Mouse (Mus musculus): ENCODE measurements around the gene Nop9. TPM values are rescaled to one million over a fixed set of nuclear protein-coding genes. Genes with fewer than 3 reads are reported as not detected.
A peak's percentile ranks its signal among the peaks of the same experiment; 100 is the strongest.

The Nop9 gene
- 23.0 and 32.6 TPM in 2 replicates for total RNA-seq (2014; fragmentation: Nextera tagmentation)
- total RNA-seq (2017) = 22.3 and 23.5 TPM in 2 replicates
- 45.5 and 56.5 TPM in 2 replicates for polyA plus RNA-seq (2012)

GRCm38 (mm10) chr14:55745180-55745860, at the start of gene Nop9, which contains the start of gene Dhrs1:
Nop9 (plus strand) TSS chr14:55745693.
Dhrs1 (minus strand) TSS chr14:55745690.
- peak within 1 kb of the TSS; percentile 85 for H3K4me3 ChIP-seq (ENCODE audit: low read depth, low read length)

GRCm38 (mm10) chr14:55697226-55697625, 48.3 kb upstream of the Nop9 start:
- H3K4me1 ChIP-seq (ENCODE audit: insufficient read depth, low read depth, low read length) = peaks cover 26% of the 10 kb centered on the region
- peaks cover 29% of the 10 kb centered on the region for H3K36me3 ChIP-seq (replicated peaks)
- ATAC-seq (ENCODE audit: extremely low read depth, insufficient number of reproducible peaks, low FRiP score, poor library complexity, severe bottlenecking) (peak; percentile 49), DNase-seq (ENCODE audit: low spot score) (peak; percentile 45)
- no peak for TF ChIP-seq TAL1 (conservative IDR thresholded peaks at IDR 0.05; ENCODE audit: low read depth, low read length)
- peak overlapping the region; percentile 55 for H3K4me3 ChIP-seq (ENCODE audit: low read depth, low read length)
- no peaks in the 10 kb centered on the region for H3K27me3 ChIP-seq (ENCODE audit: insufficient read depth, low read length)
- H3K9me3 ChIP-seq (replicated peaks) = peaks cover 10% of the 10 kb centered on the region

More at GRCm38 (mm10) chr14:55745180-55745860, at the start of gene Nop9, which contains the start of gene Dhrs1:
- no peak for TF ChIP-seq POLR2AphosphoS5 (IDR thresholded peaks at IDR 0.05; ENCODE audit: insufficient replicate concordance, low read depth, low read length)
- no peak for TF ChIP-seq TAL1 (conservative IDR thresholded peaks at IDR 0.05; ENCODE audit: low read depth, low read length)
- no peak for TF ChIP-seq GATA1 (IDR thresholded peaks at IDR 0.05; ENCODE audit: borderline replicate concordance, low read length)
- no peak for TF ChIP-seq CTCF (IDR thresholded peaks at IDR 0.05; ENCODE audit: low read depth, low read length)
- TF ChIP-seq GATA2 (IDR thresholded peaks at IDR 0.05; ENCODE audit: borderline replicate concordance, low read depth, low read length) = no peak
- peak; percentile 95 for DNase-seq (ENCODE audit: low spot score)
- no peaks in the 10 kb centered on the region for H3K9me3 ChIP-seq (replicated peaks)
- no peaks in the 10 kb centered on the region for H3K27me3 ChIP-seq (ENCODE audit: insufficient read depth, low read length)
- H3K4me1 ChIP-seq (ENCODE audit: insufficient read depth, low read depth, low read length) = peaks cover 43% of the 10 kb centered on the region
- H3K36me3 ChIP-seq (replicated peaks) = peaks cover 68% of the 10 kb centered on the region
- ATAC-seq (ENCODE audit: extremely low read depth, insufficient number of reproducible peaks, low FRiP score, poor library complexity, severe bottlenecking) = peak; percentile 55

DNA sequence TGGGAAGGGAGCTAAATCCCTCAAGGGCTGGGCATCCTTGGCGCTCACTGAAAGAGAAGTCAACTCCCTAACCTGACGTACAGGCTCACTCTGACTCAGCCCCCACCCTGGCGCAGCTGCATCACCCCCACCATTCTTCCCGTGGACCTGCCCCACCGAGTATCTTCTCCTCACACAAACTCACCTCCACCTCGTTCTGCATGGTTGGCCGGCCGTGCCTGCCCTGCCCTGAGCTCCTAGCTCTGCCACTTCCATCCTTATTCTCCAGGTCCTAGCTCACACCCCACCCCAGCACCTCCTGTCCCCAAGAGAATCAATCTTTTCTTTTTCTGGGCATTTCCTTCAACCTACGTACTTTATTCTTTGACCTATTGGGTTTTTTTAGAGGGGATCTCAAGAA, 44.4 kb upstream of the Nop9 start:
- ATAC-seq (ENCODE audit: extremely low read depth, insufficient number of reproducible peaks, low FRiP score, poor library complexity, severe bottlenecking) (no peak), DNase-seq (ENCODE audit: low spot score) (no peak)
- no peaks in the 10 kb centered on the region for H3K9me3 ChIP-seq (replicated peaks)
- no peak overlapping the region for H3K4me3 ChIP-seq (ENCODE audit: low read depth, low read length)
- H3K4me1 ChIP-seq (ENCODE audit: insufficient read depth, low read depth, low read length) = peaks cover 35% of the 10 kb centered on the region
- TF ChIP-seq GATA2 (IDR thresholded peaks at IDR 0.05; ENCODE audit: borderline replicate concordance, low read depth, low read length) = no peak
- no peaks in the 10 kb centered on the region for H3K27me3 ChIP-seq (ENCODE audit: insufficient read depth, low read length)
- peaks cover 68% of the 10 kb centered on the region for H3K36me3 ChIP-seq (replicated peaks)

DNA sequence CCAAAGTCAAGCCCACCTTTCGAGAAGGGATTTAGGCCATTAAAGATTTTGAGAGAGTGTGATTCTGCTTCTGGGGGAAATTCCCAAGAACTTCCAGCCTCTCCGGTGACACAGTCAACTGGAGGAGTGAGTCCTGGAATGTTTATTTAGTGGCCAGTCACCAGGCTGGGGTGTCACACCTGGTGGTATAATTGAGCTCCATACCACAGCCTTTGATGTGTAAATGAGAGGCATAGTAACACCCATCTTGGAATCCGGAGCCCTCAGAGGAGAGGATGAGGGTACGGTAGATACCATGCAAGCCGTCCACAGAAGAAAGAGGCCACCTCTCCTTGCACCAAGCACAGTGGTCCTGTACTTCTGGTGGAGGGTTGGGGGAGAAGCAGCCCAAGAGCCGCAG, 42.7 kb upstream of the Nop9 start:
- DNase-seq (ENCODE audit: low spot score) (no peak), ATAC-seq (ENCODE audit: extremely low read depth, insufficient number of reproducible peaks, low FRiP score, poor library complexity, severe bottlenecking) (no peak)
- TF ChIP-seq TAL1 (conservative IDR thresholded peaks at IDR 0.05; ENCODE audit: low read depth, low read length) (no peak), POLR2AphosphoS5 (IDR thresholded peaks at IDR 0.05; ENCODE audit: insufficient replicate concordance, low read depth, low read length) (no peak)
- Histone ChIP-seq H3K9me3 (replicated peaks) (no peaks in the 10 kb centered on the region), H3K4me1 (ENCODE audit: insufficient read depth, low read depth, low read length) (peaks cover 40% of the 10 kb centered on the region), H3K27me3 (ENCODE audit: insufficient read depth, low read length) (no peaks in the 10 kb centered on the region), H3K4me3 (ENCODE audit: low read depth, low read length) (no peak overlapping the region), H3K36me3 (replicated peaks) (peaks cover 80% of the 10 kb centered on the region)

- Histone ChIP-seq H3K27me3 (ENCODE audit: insufficient read depth, low read length) (no peaks in the 10 kb centered on the region), H3K9me3 (replicated peaks) (no peaks in the 10 kb centered on the region), H3K36me3 (replicated peaks) (peaks cover 80% of the 10 kb centered on the region), H3K4me1 (ENCODE audit: insufficient read depth, low read depth, low read length) (peaks cover 54% of the 10 kb centered on the region), H3K4me3 (ENCODE audit: low read depth, low read length) (no peak overlapping the region)
- ATAC-seq (ENCODE audit: extremely low read depth, insufficient number of reproducible peaks, low FRiP score, poor library complexity, severe bottlenecking) (no peak), DNase-seq (ENCODE audit: low spot score) (no peak)
- TF ChIP-seq GATA2 (IDR thresholded peaks at IDR 0.05; ENCODE audit: borderline replicate concordance, low read depth, low read length) = no peak
These were observed 39.4 kb upstream of the Nop9 start for GRCm38 (mm10) chr14:55706051-55706600.

GRCm38 (mm10) chr14:55707397-55707796, 38.1 kb upstream of the Nop9 start:
- peak; percentile 67 for DNase-seq (ENCODE audit: low spot score)
- Histone ChIP-seq H3K4me3 (ENCODE audit: low read depth, low read length) (no peak overlapping the region; the same call in 1 of the 2 replicates), H3K27me3 (ENCODE audit: insufficient read depth, low read length) (no peaks in the 10 kb centered on the region), H3K4me1 (ENCODE audit: insufficient read depth, low read depth, low read length) (peaks cover 66% of the 10 kb centered on the region), H3K9me3 (replicated peaks) (no peaks in the 10 kb centered on the region), H3K36me3 (replicated peaks) (peaks cover 79% of the 10 kb centered on the region)
- peak; percentile 89 for ATAC-seq (ENCODE audit: extremely low read depth, insufficient number of reproducible peaks, low FRiP score, poor library complexity, severe bottlenecking)
- no peak for TF ChIP-seq POLR2AphosphoS5 (IDR thresholded peaks at IDR 0.05; ENCODE audit: insufficient replicate concordance, low read depth, low read length)
- peak; percentile 47 for TF ChIP-seq TAL1 (conservative IDR thresholded peaks at IDR 0.05; ENCODE audit: low read depth, low read length)
- TF ChIP-seq GATA1 (IDR thresholded peaks at IDR 0.05; ENCODE audit: borderline replicate concordance, low read length) = no peak

- peaks cover 84% of the 10 kb centered on the region for H3K4me1 ChIP-seq (ENCODE audit: insufficient read depth, low read depth, low read length)
These were observed 36.0 kb upstream of the Nop9 start for GRCm38 (mm10) chr14:55709509-55709908.

More at GRCm38 (mm10) chr14:55709509-55709908, 36.0 kb upstream of the Nop9 start:
- Histone ChIP-seq H3K27me3 (ENCODE audit: insufficient read depth, low read length) (no peaks in the 10 kb centered on the region), H3K36me3 (replicated peaks) (peaks cover 58% of the 10 kb centered on the region), H3K9me3 (replicated peaks) (no peaks in the 10 kb centered on the region), H3K4me3 (ENCODE audit: low read depth, low read length) (no peak overlapping the region)
- TF ChIP-seq TAL1 (conservative IDR thresholded peaks at IDR 0.05; ENCODE audit: low read depth, low read length) (no peak), CTCF (IDR thresholded peaks at IDR 0.05; ENCODE audit: low read depth, low read length) (no peak), GATA1 (IDR thresholded peaks at IDR 0.05; ENCODE audit: borderline replicate concordance, low read length) (no peak), POLR2AphosphoS5 (IDR thresholded peaks at IDR 0.05; ENCODE audit: insufficient replicate concordance, low read depth, low read length) (no peak), GATA2 (IDR thresholded peaks at IDR 0.05; ENCODE audit: borderline replicate concordance, low read depth, low read length) (no peak)
- ATAC-seq (ENCODE audit: extremely low read depth, insufficient number of reproducible peaks, low FRiP score, poor library complexity, severe bottlenecking) (no peak), DNase-seq (ENCODE audit: low spot score) (no peak)

All from G1E (cell line).